Mouse (Mus musculus) ovary, adult 18-20 months (tissue): ENCODE measurements around the gene Myom3.

ENCODE experiments used
- DNase-seq: peaks from one replicate; pipeline ENCODE4 v3.0.0; 2022; ENCODE audit warnings: low spot score, mixed read lengths

Gene Myom3

DNA sequence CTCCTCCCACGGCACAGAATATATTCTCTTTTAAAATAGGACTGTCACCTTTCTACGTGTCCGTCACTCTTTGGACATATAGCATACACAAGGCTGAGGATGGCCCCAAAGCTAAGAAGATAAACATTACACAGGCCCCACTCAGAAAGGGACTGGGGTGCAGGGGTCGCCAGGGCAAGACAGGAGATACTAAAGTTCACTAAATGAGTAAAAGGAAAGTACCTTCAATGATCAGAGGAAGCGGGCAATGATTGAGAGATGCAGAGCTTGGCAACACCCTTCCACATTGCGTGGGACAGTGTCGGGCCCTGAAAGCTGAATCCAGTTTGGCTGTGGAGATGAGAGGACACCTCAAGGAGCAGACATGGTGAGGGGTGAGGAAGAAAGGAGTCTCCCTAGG is 55.4 kb downstream of the Myom3 start:
- DNase-seq: no peak

DNA sequence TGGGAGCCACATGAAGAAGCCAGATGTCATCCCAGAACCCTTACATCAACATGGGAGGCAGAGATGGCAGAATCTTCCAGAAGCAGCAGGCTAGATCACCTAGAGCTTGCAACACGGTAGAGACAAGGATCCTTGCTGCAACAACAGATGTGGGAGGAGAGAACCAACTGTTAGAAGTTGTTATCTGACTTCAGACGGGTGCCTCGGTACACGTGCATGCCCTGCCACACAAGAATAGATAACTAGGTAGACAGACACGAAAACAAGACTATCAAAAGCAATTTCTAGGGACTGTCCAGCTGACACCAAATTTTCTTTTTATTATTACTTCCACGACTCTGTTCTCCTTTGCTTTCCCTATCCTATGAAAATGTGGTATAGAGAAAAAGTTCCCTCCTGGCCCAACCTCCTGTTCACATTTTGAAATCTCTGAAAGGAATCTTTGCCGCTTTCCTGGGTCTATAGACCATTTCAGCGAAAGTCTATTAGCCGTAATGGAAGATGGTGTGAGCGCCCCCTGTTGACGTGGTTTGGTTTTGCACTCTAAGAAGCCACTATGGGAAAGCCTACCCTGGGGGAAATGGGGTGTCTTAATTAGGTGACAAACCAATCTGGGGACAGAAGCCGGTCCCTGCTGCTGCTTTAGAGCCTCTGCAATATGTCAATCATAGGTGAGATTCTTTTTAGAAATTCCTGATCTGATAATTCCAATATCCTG is 57.5 kb downstream of the Myom3 start:
- DNase-seq: no peak

DNA sequence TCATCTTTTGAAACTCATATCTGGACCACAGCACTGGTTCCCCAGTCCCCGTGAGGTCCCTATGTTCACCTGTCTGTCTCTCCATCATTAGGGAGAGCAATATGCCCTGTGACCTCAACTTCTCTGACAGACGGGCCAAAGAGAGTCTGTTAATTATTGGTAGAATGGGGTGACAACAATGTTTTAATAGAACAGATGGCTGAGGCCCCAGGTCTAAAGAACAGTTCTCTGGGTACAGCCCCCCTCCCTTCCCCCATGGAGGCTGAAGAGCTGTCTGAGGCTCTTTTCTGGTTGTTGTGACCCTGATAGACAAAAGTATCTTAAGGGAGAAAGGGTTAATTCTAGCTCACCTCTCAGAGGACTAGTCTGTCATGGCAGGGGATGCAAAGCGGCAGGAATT is 58.9 kb downstream of the Myom3 start:
- no peak for DNase-seq

DNA sequence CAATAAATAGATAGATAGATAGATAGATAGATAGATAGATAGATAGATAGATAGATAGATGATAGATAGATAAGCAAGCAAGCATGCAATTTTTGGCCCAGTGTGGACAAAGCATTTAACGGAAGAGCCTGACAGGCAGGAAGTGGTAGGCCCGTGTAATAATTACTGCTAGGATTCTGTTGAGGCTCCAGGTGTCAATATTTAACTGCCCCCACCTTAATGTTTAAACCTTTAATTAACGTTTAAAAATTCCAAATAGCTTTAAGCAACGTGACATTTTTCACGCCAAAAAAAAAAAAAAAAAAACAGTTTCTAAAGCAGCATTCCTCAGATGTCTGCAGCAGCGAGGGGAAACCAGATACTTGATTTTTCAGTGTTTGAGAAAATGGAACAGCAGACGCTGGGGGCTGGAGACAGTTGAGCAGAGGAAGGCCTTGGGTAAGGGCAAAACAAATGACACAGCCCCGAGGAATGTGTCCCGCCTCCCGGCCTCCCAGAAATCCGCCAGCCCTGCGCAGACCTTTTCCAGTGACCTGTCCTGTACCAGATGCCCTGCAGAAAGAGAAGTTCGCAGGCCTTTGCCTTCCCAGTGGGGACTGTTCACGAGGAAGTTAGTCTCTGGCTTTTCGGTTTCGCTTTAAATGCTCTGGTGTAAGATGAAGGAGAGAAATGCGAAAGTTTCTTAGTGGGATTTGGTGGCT is 60.5 kb downstream of the Myom3 start:
- peak; percentile 60 for DNase-seq

DNA sequence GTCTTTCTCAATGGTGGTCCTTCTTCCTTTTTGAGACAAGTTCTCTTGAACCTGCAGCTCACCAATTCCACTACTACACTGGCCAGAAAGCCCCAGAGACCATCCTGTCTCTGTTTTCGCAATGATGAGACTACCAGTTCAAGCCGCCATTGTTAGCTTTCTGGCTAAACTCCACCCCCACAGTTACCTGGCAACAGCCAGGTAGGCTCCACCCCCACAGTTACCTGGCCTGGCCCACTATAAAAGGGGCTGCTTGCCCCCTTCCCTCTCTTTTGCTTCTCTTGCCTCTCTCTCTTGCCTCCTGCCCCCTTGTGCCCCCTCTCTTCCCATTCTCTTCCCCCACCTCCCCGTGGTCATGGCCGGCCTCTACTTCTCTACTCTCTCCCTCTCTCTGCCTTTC is 62.3 kb downstream of the Myom3 start:
- no peak for DNase-seq

DNA sequence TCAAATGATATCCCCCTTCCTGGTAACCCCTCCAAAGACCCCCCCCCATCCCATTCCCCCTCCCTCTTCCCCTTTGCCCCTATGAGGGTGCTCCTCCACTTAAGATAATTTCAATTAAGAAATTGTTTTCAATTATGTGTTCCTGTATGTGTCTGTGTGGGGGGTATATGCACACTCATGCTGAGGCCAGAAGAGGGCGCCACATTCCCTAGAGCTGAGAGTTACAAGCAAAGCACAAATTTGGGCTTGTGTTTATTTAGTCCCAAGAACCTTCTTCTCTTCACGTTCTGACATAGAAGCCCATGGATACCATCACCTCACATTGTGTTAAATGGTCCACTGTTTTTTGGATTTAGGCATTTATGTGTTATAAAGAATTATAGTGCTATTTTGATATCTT is 63.8 kb downstream of the Myom3 start:
- no peak for DNase-seq

DNA sequence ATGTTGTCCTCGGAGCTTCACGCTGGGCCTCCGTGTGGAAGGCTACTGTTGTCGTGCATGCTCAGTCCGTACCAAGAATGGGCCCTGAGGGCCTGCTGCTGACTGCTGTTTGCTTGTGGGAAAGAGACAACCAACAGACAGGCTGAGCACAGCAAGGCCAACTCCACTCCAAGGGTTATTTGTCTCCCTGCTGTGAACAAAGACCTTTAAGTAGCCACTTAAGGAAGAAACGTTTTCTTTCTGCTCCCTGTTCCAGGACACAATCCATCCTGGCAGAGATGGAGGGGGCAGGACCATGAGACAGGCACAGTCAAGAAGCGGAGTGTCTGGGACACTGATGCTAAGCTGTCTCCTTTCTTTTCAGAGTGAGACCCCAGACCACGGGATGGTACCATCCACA is 64.7 kb downstream of the Myom3 start:
- DNase-seq: no peak

DNA sequence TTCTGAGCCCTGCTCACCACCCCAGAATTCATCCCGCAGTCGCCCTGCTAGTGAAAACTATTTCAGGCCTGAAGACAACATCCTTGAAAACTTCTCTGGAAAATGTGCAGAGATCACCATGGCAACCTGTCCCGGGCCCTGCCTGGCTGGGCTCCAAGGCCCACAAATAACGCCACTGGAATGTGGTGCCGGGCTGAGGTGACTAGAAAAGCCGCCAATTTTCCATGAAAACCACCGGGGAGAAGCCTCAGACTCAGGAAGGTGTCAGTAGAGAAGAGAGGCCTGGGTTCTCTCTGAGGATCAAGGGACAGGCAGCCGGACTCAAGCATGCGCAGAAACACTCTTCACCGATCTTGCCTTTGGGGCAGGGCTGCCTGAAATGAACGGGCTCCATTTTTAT is 69.0 kb downstream of the Myom3 start:
- peak; percentile 84 for DNase-seq

DNA sequence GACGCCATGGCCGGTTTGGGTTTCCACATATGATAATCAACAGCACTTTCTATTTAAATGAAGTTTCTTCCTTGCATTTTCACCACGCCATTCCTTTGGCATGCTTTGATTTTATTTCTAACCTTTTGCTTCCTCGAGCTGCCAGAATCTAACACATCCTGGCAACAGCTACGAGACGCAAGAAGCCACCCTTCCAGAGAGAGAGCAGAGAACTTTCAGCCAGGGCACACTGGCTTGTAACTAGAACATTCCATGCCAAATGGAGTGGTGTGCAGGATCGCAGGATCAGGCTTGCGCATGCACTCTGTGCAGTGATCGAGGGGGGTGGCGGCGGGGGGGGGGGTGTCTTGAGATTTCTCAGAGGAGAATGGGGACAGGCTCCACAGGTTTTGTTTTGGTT is 72.6 kb downstream of the Myom3 start:
- DNase-seq: no peak

DNA sequence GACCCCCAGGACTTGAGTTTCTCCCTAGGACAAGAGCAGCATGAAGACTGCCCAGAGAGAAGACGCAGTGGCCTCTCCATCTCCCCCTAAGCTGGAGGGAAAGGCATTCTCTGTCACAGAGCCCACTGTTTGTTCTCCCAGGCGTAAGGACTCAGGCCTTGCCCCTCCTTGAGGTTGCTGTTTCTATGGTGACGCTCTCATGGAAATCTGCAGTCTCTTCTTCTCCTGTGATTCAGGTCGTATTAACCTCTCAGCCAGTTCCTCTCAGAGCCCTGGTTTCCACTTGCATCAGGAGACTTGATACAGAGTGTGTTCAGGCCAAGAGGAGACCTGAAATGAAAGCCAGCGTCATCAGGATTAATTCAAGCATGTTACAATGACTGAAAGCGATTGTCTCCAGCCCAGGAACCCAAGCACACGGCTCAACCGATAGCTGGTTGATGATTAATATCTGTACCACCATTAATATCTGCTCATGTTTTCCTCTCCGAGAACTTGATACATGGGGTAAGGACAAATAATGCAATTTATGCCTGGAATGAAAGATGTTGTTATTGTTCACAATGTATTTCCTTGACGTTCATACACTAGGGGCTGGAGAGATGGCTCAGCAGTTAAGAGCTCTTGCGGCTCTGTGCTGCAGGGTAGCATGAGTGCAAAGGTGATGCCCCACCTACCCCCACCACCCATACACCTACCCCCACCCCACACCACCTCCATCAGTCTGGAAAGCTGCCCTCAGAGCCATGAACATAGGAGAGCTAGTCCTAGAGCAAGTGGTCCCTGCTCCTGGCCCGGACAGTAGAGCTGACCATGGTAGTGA is 74.0 kb downstream of the Myom3 start:
- DNase-seq: no peak

DNA sequence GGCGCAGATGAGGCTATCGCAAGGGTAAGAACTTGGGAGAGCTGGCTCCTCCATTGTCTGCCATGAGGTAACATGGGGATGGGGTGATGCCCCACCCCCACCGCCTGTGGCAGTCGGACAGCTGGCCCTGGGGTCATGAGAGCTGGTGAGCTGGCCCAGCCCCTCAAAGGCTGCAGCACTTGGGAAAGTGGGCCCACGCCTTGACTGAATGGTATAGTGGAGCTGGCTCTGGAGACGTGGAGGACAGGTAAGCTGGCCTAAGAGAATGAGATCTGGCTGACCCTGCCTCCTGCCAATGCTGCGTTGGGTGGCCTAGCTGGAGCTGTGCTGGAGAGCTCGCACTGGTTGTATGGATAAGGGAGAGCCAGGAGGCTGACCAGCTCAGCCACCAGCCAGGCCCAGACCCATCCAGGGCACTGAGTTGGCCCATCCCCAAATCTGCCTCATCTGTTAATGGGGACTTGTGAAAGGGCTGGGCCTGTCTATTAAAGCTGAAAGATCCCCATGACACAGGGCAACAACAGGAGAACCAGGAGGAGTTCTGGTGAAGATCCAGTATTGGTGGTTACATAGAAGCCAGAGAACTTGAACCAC is 74.7 kb downstream of the Myom3 start:
- no peak for DNase-seq

DNA sequence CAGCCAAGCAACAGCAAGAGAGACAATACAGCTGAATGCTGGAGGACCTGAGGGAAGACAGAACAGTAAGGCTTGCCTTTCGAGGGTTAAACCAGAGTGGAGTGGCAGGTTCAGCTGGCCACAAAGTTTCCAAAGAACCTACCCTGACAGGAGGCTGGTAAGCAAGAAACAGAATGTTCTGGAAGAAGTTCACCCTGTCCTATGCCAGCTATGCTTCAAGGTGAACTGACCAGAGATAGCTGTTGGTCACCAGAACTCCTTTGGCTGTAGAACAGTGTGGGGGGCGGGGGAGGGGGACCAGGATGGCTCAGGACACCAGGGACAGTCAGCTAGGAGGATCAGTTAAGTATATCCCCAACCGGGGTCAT is 79.4 kb downstream of the Myom3 start:
- no peak for DNase-seq

DNA sequence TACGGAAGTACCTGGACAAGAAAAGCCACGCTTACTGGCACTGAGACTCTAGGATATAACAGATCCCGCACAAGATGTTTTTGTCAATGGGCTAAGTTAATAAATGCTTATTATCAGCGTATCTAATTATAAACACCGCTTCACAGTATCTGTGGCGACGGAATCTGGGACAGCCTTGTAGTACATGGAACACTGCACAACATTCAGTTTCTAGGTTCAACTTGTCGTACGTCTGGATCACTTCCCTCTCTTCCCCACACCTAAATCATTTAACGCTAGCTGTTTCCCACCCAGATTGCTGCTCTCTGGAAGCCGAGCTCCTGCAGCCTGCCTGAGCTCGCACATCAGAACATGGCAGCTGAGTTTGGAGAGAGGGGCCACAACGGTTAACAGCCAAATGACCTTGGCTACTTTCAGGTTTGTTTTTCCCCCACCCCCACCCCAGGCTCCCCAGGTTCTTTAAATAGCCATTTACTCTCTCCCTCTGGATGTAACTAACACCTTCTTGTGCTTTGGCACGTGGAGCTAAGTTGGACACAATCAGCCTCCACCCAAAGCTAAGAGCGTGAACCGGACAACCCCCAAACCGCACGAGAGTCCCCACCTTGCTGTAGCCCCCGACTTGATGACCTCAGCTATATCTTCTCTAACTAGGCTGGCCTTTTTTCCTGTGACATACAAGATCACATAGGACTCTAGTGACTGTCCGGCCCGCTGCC is 79.9 kb downstream of the Myom3 start:
- no peak for DNase-seq

DNA sequence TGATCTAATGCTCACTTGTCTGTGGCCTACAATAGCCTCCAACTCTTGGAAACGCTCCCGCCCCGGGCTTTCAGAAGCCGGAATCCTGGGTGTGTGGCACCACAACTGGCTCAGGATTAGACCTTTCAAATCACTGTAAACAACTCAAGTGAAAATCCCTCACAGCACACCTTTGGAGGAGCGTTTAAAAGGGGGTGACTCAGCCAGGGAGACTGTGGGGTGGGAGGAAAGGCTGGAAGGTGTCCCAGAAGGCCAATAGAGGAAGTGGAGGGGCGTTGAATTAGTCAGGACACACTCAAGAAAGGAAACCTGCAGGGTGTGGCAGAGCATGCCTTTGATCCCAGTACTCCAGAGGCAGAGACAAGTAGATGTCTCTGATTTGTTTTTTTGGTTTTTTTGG is 84.9 kb downstream of the Myom3 start:
- no peak for DNase-seq

DNA sequence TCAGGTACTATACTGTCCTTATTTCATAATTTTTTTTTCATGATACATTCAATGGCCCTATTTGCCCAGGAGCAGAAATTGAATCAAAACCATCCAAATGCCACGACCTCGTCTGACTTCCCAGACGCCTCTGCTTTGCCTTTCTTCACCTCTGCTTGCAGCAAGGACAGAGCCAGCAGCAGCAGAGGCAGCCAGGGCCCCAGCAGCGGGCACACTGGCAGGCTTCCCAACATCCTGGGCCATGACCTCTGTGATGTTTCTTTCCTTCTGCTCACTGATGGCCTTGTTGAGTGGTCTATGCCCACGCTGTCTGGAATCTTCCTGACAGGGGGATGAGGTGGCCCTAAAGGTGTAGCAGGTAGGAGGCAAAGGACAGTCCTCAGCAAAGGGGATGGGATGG is 88.1 kb downstream of the Myom3 start:
- peak; percentile 63 for DNase-seq

DNA sequence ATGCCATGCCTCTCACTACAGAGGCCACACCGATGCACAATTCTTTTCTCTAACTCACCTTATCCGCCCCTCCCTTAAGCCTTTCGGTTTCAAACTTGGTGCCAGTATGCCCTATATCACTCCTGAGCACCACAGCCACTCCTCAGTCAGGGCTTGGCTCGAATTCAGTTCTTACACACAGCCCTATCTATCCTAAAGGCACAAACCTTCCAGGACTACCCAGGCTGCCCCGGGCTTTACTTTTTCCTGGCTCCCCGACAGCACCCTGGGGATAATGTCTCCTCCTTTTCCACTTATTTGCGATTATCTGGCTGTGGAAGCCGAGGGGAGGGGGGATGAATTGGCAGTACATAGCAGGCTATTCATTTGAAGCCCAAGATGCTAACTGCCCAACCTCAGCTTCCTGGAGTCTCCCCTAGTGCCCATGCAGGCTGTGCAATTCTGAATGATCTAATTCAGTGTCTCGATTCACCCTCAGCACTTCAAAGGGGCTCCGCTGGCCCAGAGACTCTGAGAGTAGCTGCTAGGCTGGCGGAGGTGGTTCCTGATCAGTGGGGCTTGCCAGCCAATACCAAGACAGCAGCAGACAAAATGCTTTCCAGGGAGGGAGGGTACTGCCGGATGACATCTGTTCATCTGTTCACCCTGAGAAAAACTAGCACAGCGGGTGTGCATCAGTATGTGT is 91.0 kb downstream of the Myom3 start:
- DNase-seq: no peak

DNA sequence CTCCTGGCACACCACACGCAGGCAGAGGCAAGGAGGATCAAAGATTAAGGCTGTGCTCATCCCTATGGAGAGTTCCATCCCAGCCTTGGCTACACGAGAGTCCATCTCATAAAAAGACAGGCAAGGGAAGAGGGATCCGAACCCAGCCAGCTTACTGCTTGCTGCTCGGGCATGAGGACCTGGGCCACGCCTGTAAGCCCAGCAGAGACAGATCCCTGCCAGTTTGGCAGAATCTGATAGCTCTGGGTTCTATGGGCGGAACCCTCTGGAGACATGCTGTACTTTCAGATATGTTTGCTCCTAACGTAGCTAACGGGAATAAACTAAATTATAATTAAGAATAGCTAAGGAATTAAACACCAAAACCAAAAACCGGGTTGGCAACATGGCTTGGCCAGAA is 92.4 kb downstream of the Myom3 start:
- no peak for DNase-seq

DNA sequence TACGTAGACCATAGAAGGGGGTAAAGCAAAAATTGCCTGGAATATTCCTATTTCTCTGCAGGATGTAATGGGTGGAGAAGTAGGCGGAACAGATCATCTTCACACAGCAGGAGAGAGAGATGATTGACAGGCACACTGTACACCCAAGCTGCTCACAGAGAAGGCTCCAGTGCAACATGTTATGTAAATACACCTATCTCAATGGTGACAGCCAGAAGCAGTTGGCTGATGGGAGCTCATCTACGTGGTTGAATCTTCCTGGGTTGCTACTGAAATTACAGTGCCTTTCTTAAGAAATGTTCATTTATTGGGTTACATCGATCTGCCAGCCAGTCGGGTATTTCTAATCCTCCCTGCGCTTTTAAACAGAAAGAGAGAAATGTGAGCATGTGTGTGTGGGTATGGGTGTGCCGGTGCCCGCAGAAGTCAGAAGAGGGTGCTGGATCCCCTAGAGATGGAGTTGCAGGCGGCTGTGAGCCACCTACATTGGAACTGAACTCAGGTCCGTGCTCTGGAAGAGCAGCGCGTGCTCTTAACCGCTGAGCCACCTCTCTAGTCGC is 94.6 kb downstream of the Myom3 start:
- DNase-seq: no peak

DNA sequence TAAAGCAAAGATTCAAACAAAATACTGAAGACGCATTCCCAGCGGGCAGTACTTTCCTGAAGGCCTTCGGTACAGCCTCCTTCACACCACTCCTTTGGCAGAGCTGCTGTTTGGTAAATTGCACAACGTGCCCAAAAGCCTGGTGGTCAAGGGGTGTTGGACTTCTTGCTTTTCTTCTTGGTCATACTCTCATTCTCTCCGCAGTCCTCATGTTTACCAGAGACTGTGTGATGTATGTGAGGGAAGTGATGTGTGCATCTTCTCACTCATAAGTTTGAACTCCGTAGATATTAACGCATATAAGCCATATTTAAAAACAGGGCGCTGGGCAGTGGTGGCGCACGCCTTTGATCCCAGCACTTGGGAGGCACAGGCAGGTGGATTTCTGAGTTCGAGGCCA is 95.1 kb downstream of the Myom3 start:
- DNase-seq: no peak

DNA sequence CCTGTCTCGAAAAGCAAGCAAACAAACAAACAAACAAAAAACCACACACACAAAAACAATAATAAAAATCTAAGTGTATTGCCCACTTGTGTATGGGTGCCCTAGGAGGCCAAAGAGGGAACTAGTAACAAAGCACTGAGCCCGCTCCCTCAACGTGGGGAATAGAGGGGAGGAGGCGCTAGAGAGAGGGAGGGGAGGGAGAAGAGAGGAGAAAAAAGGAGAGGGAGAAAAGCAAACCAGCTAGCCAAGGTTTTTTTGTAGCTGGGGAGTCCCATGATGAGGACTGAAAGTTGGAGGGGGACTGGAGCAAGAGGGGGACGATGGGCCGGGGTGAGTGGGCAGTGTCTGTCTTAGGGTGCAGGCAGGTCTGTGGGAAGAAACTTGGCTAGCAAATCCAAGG is 95.6 kb downstream of the Myom3 start:
- no peak for DNase-seq

DNA sequence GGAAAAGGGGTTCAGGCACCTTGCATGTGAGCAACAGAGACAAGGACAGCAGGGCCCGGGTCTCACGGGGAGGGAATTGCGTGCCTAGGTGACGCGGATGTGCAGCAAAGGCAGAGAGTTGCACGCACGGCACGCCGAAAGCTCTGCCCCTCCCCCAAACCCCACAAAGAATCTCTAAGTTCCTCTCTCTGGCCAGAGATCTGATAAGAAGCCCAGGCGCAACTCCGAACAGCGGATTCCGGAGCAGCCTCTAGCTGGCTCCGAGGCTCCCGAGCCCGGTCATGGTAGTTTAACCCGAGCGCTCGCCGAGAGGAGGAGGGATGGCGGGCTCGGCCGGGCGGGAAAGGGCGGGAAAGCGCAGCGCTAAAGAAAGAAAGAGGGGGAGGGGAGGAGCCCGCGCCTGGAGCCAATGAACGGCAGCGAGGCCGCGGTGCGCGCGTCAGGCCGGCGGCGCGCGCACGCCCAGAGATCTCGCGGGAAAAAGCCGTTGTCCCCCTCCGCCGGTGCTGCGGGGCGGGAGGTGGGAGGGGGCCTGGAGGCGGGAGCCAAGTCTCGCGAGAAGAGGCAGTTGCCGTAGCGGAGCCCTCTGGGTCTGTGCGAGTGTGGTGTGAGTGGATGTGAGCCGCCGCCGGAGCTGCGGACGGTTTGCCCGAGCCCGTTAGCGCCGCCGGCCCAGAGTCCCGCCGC is 96.2 kb downstream of the Myom3 start, which contains the start of gene Srsf10:
Srsf10 (plus strand) TSS at position 212 of the 687 bp plus-strand sequence.
- peak; percentile 96 for DNase-seq
